Mouse (Mus musculus) lung, embryonic 16.5 days (tissue): Measurements from ENCODE around the gene Ddit4l. TPM values are rescaled to one million over a fixed set of nuclear protein-coding genes. Genes with fewer than 3 reads are reported as not detected.
"Not testable (repeated sequence)": the region's sequence is repeated elsewhere in the genome, so short reads cannot be mapped to it uniquely, and the experiment has no call there.

Experiments
- ATAC-seq: fragments of 200-750 bp; cut with Nextera tagmentation; 2 replicates; pipeline ENCODE4 v1.8.0; 2017; ENCODE audit warnings: low read depth, mild to moderate bottlenecking, moderate library complexity
- H3K27ac ChIP-seq: fragments of 300-500 bp; sonication (generic); 2 replicates; pipeline ENCODE4 v1.5.1; 2014; ENCODE audit warnings: mild to moderate bottlenecking, control low read depth, low read length
- H3K27me3 ChIP-seq: fragments of 300-500 bp; sonication (generic); 2 replicates; pipeline ENCODE4 v1.6.1; 2014; ENCODE audit warnings: low read depth, low read length, mixed read lengths; ENCODE audit not compliant: control insufficient read depth, insufficient read depth
- H3K36me3 ChIP-seq: fragments of 300-500 bp; sonication (generic); 2 replicates; pipeline ENCODE4 v1.6.1; 2014; ENCODE audit warnings: low read length; ENCODE audit not compliant: control insufficient read depth, insufficient read depth
- H3K4me1 ChIP-seq: fragments of 300-500 bp; sonication (generic); replicated peaks from 2 replicates; pipeline ENCODE4 v1.6.1; 2014; ENCODE audit warnings: low read length, mixed read lengths; ENCODE audit not compliant: control insufficient read depth, insufficient read depth
- H3K4me2 ChIP-seq: fragments of 300-500 bp; sonication (generic); 2 replicates; pipeline ENCODE4 v1.6.1; 2014; ENCODE audit warnings: low read depth, low read length, control low read depth
- H3K4me3 ChIP-seq: fragments of 300-500 bp; sonication (generic); 2 replicates; pipeline ENCODE4 v1.5.1; 2014; ENCODE audit warnings: mild to moderate bottlenecking, low read length, control low read depth
- H3K9ac ChIP-seq: fragments of 300-500 bp; sonication (generic); 2 replicates; pipeline ENCODE4 v1.6.1; 2014; ENCODE audit warnings: low read length, control low read depth
- H3K9me3 ChIP-seq: fragments of 300-500 bp; sonication (generic); 2 replicates; pipeline ENCODE4 v1.6.1; 2016; ENCODE audit warnings: low read length; ENCODE audit not compliant: control insufficient read depth
- WGBS: fragments of 180-500 bp; shearing (Covaris S2); extraction: QIAGEN DNeasy Blood & Tissue Kit; methylation state at CpG from one replicate; pipeline ENCODE4 v1.1.7; 2014; 5-methylcytosine and 5-hydroxymethylcytosine counted together
- polyA plus RNA-seq: library from polyadenylated mRNA; unstranded; fragments of >200 nt; fragmentation: Nextera tagmentation; extraction: Ambion mirVana; gene quantifications from 2 replicates; pipeline ENCODE4 v1.2.1, GENCODE M21; 2015

The Ddit4l gene
- polyA plus RNA-seq: 9.9 and 10.1 TPM in 2 replicates

- ATAC-seq, H3K27ac ChIP-seq, H3K9me3 ChIP-seq, H3K9ac ChIP-seq, H3K4me2 ChIP-seq, H3K36me3 ChIP-seq, H3K4me1 ChIP-seq, H3K4me3 ChIP-seq, H3K27me3 ChIP-seq: not testable (repeated sequence)
- 89% methylated on average over 3 of the region's 3 CpGs for WGBS
Measured at GRCm38 (mm10) chr3:137621312-137621711, at the start of gene Ddit4l. Gene Ddit4l, plus strand, starts transcription at chr3:137621612.

- no peaks in the 10 kb centered on the region for H3K4me1 ChIP-seq
- no peak overlapping the region for H3K27ac ChIP-seq
- no peaks in the 10 kb centered on the region for H3K9me3 ChIP-seq
- H3K4me3 ChIP-seq: no peak overlapping the region
- H3K36me3 ChIP-seq: no peaks in the 10 kb centered on the region
- ATAC-seq: no peak
- H3K4me2 ChIP-seq: no peak overlapping the region
- no peaks in the 10 kb centered on the region for H3K27me3 ChIP-seq
- 80% methylated on average over 4 of the region's 4 CpGs for WGBS
- no peak overlapping the region for H3K9ac ChIP-seq
Measured at GRCm38 (mm10) chr3:137576146-137576545, 45.3 kb upstream of the Ddit4l start.

- no peak overlapping the region for H3K4me2 ChIP-seq
- no peak overlapping the region for H3K27ac ChIP-seq
- 73% methylated on average over 5 of the region's 5 CpGs for WGBS
Measured at GRCm38 (mm10) chr3:137586376-137586969, 34.9 kb upstream of the Ddit4l start.

GRCm38 (mm10) chr3:137589811-137590210 lies 31.6 kb upstream of the Ddit4l start:
- no peak overlapping the region for H3K27ac ChIP-seq
- H3K9ac ChIP-seq: no peak overlapping the region
- no peaks in the 10 kb centered on the region for H3K27me3 ChIP-seq
- no peaks in the 10 kb centered on the region for H3K36me3 ChIP-seq
- H3K4me2 ChIP-seq: no peak overlapping the region
- no peaks in the 10 kb centered on the region for H3K9me3 ChIP-seq
- H3K4me3 ChIP-seq: no peak overlapping the region
- 65% methylated on average over 4 of the region's 4 CpGs for WGBS
- H3K4me1 ChIP-seq: no peaks in the 10 kb centered on the region
- no peak for ATAC-seq

More at GRCm38 (mm10) chr3:137586376-137586969, 34.9 kb upstream of the Ddit4l start:
- no peaks in the 10 kb centered on the region for H3K27me3 ChIP-seq
- no peak overlapping the region for H3K9ac ChIP-seq
- no peak overlapping the region for H3K4me3 ChIP-seq
- no peak for ATAC-seq
- H3K36me3 ChIP-seq: no peaks in the 10 kb centered on the region
- H3K9me3 ChIP-seq: no peaks in the 10 kb centered on the region
- no peaks in the 10 kb centered on the region for H3K4me1 ChIP-seq

- ATAC-seq: no peak
- Histone ChIP-seq H3K9me3 (no peaks in the 10 kb centered on the region), H3K36me3 (no peaks in the 10 kb centered on the region), H3K27me3 (no peaks in the 10 kb centered on the region), H3K9ac (no peak overlapping the region), H3K4me1 (no peaks in the 10 kb centered on the region), H3K4me2 (no peak overlapping the region), H3K4me3 (no peak overlapping the region), H3K27ac (no peak overlapping the region)
- 72% methylated on average over 4 of the region's 4 CpGs for WGBS
Measured at GRCm38 (mm10) chr3:137594332-137594905, 27.0 kb upstream of the Ddit4l start.

GRCm38 (mm10) chr3:137608918-137609435 lies 12.4 kb upstream of the Ddit4l start:
- Histone ChIP-seq H3K36me3 (no peaks in the 10 kb centered on the region), H3K27ac (no peak overlapping the region), H3K9me3 (no peaks in the 10 kb centered on the region), H3K27me3 (no peaks in the 10 kb centered on the region), H3K9ac (no peak overlapping the region), H3K4me1 (no peaks in the 10 kb centered on the region), H3K4me2 (no peak overlapping the region), H3K4me3 (no peak overlapping the region)
- ATAC-seq: no peak
- WGBS: 38% methylated on average over 1 of the region's 1 CpGs

GRCm38 (mm10) chr3:137610457-137611109 lies 10.8 kb upstream of the Ddit4l start:
- no peak overlapping the region for H3K27ac ChIP-seq
- H3K4me2 ChIP-seq: peak overlapping the region; percentile 29
- H3K4me1 ChIP-seq: no peaks in the 10 kb centered on the region
- no peaks in the 10 kb centered on the region for H3K9me3 ChIP-seq
- H3K9ac ChIP-seq: 0 out of 2 replicates have a peak overlapping the region, but pooled peaks have one; percentile 15
- no peaks in the 10 kb centered on the region for H3K36me3 ChIP-seq
- H3K27me3 ChIP-seq: no peaks in the 10 kb centered on the region
- no peak overlapping the region; the same call in 1 of the 2 replicates for H3K4me3 ChIP-seq
- ATAC-seq: peak; percentile 52
- 55% methylated on average over 6 of the region's 6 CpGs for WGBS

GRCm38 (mm10) chr3:137611110-137611857 lies 10.1 kb upstream of the Ddit4l start:
- peak overlapping the region; percentile 29 for H3K4me2 ChIP-seq
- H3K4me3 ChIP-seq: no peak overlapping the region; the same call in 1 of the 2 replicates
- no peaks in the 10 kb centered on the region for H3K36me3 ChIP-seq
- 57% methylated on average over 4 of the region's 4 CpGs for WGBS
- no peaks in the 10 kb centered on the region for H3K9me3 ChIP-seq
- H3K4me1 ChIP-seq: no peaks in the 10 kb centered on the region
- no peak overlapping the region for H3K27ac ChIP-seq
- peak; percentile 47; the same call in 1 of the 2 replicates for ATAC-seq
- H3K27me3 ChIP-seq: no peaks in the 10 kb centered on the region
- H3K9ac ChIP-seq: no peak overlapping the region

- Histone ChIP-seq H3K4me3 (no peak overlapping the region), H3K9ac (no peak overlapping the region), H3K27ac (no peak overlapping the region), H3K27me3 (no peaks in the 10 kb centered on the region), H3K4me2 (no peak overlapping the region), H3K36me3 (no peaks in the 10 kb centered on the region), H3K4me1 (no peaks in the 10 kb centered on the region), H3K9me3 (no peaks in the 10 kb centered on the region)
- ATAC-seq: peak; percentile 47; the same call in 1 of the 2 replicates
- WGBS: 45% methylated on average over 2 of the region's 2 CpGs
Measured at GRCm38 (mm10) chr3:137611981-137612380, 9.4 kb upstream of the Ddit4l start.
